Mouse (Mus musculus) limb, embryonic 15.5 days (tissue): ENCODE data around the gene Ano6. TPM values are rescaled to one million over a fixed set of nuclear protein-coding genes. Genes with fewer than 3 reads are reported as not detected.
A peak's percentile ranks its signal among the peaks of the same experiment; 100 is the strongest.
"Not testable (repeated sequence)": the region's sequence is repeated elsewhere in the genome, so short reads cannot be mapped to it uniquely, and the experiment has no call there.

ENCODE experiments used
- ATAC-seq: fragments of 200-750 bp; cut with Nextera tagmentation; 2 replicates; pipeline ENCODE4 v1.8.0; 2017; ENCODE audit warnings: low read depth, moderate TSS enrichment; ENCODE audit not compliant: insufficient number of reproducible peaks, low FRiP score, low TSS enrichment
- H3K27ac ChIP-seq: fragments of 300-500 bp; sonication (generic); 2 replicates; pipeline ENCODE4 v1.5.1; 2015; ENCODE audit warnings: moderate library complexity, mild to moderate bottlenecking, inconsistent platforms
- H3K27me3 ChIP-seq: fragments of 300-500 bp; sonication (generic); 2 replicates; pipeline ENCODE4 v1.6.1; 2015; ENCODE audit warnings: inconsistent platforms
- H3K36me3 ChIP-seq: fragments of 300-500 bp; sonication (generic); 2 replicates; pipeline ENCODE4 v1.6.1; 2015; ENCODE audit warnings: inconsistent platforms
- H3K4me1 ChIP-seq: fragments of 300-500 bp; sonication (generic); 2 replicates; pipeline ENCODE4 v1.6.1; 2015; ENCODE audit warnings: inconsistent platforms
- H3K4me2 ChIP-seq: fragments of 300-500 bp; sonication (generic); 2 replicates; pipeline ENCODE4 v1.6.1; 2015; ENCODE audit warnings: mild to moderate bottlenecking, inconsistent platforms
- H3K4me3 ChIP-seq: fragments of 300-500 bp; sonication (generic); 2 replicates; pipeline ENCODE4 v1.5.1; 2015; ENCODE audit warnings: mild to moderate bottlenecking, inconsistent platforms
- H3K9ac ChIP-seq: fragments of 300-500 bp; sonication (generic); 2 replicates; pipeline ENCODE4 v1.6.1; 2015; ENCODE audit warnings: inconsistent platforms
- H3K9me3 ChIP-seq: fragments of 300-500 bp; sonication (generic); 2 replicates; pipeline ENCODE4 v1.6.1; 2016; ENCODE audit warnings: inconsistent platforms
- WGBS: fragments of 180-500 bp; shearing (Covaris S2); methylation state at CpG from one replicate; pipeline ENCODE4 v1.1.7; 2015; 5-methylcytosine and 5-hydroxymethylcytosine counted together
- polyA plus RNA-seq: library from polyadenylated mRNA; unstranded; fragments of >200 nt; fragmentation: Nextera tagmentation; extraction: Ambion mirVana; gene quantifications from 2 replicates; pipeline ENCODE4 v1.2.1, GENCODE M21; 2015

Gene Ano6
- polyA plus RNA-seq, 1 experiment from 2014 or later = 50.3 TPM

DNA sequence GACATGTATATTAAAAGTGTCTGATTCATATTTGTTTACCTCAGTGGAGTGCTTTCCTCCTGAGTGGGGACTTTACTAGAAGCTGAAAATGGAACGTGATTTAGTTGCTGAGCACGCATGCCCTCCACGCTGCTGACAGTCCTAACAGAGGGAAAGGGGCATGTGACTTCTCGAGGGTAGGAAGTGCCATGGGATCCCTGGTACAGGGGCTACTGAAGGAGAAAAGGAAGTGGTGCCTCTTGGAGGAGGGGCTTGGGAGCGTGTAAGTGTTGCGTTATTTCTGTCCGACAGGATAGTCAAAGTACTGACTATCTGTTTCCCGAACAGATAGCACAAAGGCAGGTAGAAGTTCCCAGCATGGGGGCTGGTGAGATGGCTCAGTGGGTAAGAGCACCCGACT lies 31.5 kb downstream of the Ano6 start:
- 87% methylated on average over 9 of the region's 9 CpGs for WGBS
- Histone ChIP-seq H3K27me3 (no peaks in the 10 kb centered on the region), H3K27ac (no peak overlapping the region), H3K4me3 (no peak overlapping the region), H3K36me3 (peaks cover 4% of the 10 kb centered on the region), H3K9ac (no peak overlapping the region), H3K4me1 (peaks cover 24% of the 10 kb centered on the region), H3K4me2 (no peak overlapping the region), H3K9me3 (no peaks in the 10 kb centered on the region)
- ATAC-seq = no peak

DNA sequence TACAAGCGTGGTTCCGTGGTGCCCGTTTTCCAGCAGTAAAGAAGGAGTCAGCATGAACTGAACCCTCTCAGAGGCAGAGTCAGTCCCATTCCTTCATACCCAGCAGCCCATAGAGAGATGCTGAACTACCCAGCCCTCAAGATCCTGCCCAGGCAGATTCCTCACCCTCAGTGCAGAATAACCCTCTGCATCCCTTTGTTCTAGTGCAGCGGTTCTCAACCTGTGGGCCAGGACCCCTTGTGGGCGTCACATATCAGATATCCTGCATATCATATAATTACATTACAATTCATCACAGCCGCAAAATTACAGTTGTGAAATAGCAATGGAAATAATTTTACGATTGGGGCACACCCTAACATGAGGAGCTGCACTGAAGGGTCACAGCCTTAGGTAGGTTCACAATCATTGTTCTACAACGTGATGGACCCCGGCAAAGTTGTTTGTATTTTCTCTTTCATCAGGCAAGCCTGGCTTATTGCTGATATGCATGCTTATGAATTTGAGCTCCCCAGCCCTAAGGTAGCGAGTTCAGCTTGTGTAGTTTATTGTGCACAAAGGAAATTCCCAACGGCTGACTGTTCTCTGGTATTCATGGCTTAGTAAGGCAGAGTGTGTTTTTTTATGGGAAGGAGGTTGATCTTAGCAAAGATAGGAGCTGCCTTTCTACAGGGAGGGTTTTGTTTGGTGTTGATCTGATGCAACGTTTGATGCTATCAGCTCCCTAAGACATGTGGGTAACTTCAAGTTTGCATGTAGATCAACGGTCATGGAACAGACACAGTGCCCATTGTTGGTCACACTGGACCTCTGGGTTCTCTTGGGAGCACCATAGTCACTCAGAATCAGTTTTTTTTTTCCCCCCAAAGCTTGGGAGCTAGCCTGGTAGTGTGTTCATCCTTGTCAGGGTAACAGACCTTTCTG lies 33.0 kb downstream of the Ano6 start:
- Histone ChIP-seq H3K27ac (no peak overlapping the region), H3K36me3 (peaks cover 4% of the 10 kb centered on the region), H3K27me3 (no peaks in the 10 kb centered on the region), H3K4me3 (no peak overlapping the region), H3K9me3 (no peaks in the 10 kb centered on the region), H3K4me1 (peaks cover 35% of the 10 kb centered on the region), H3K4me2 (no peak overlapping the region), H3K9ac (no peak overlapping the region)
- 69% methylated on average over 13 of the region's 13 CpGs for WGBS
- no peak for ATAC-seq

GRCm38 (mm10) chr15:95826516-95826915 lies 35.9 kb downstream of the Ano6 start:
- H3K4me3 ChIP-seq = no peak overlapping the region
- no peaks in the 10 kb centered on the region for H3K27me3 ChIP-seq
- ATAC-seq = no peak
- H3K27ac ChIP-seq = no peak overlapping the region
- peaks cover 4% of the 10 kb centered on the region for H3K36me3 ChIP-seq
- H3K4me2 ChIP-seq = no peak overlapping the region
- peaks cover 49% of the 10 kb centered on the region for H3K4me1 ChIP-seq
- H3K9me3 ChIP-seq = no peaks in the 10 kb centered on the region
- no peak overlapping the region for H3K9ac ChIP-seq
- 69% methylated on average over 13 of the region's 13 CpGs for WGBS

DNA sequence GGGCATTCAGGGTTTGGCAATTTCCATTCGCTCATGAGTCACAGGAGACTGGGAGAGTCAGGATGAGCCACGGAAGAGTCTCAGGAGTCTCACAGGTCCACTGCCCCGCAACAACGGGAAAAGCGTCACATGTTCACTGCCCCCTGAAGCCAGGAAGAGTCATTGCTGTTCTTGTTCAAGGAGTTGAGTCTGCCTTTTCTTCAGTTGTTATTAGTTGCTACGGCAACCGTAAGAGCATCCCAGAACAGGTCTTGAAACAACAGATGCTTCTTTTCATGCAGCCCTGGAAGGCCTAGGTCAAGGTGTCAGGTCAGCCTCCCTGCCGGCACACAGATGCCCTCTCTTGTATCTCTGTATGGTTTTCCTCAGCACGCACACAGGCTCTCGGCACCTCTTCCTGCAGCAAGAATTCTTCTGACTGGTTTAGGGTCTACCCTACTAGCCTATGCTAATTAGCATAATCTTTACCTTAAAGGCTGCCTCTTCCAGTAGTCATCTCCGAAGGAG lies 36.9 kb downstream of the Ano6 start:
- ATAC-seq = no peak
- H3K4me3 ChIP-seq = no peak overlapping the region
- peaks cover 49% of the 10 kb centered on the region for H3K4me1 ChIP-seq
- WGBS = 54% methylated on average over 11 of the region's 11 CpGs
- H3K27ac ChIP-seq = 0 out of 2 replicates have a peak overlapping the region, but pooled peaks have one; percentile 17
- H3K9ac ChIP-seq = no peak overlapping the region
- no peak overlapping the region for H3K4me2 ChIP-seq
- H3K9me3 ChIP-seq = no peaks in the 10 kb centered on the region
- peaks cover 4% of the 10 kb centered on the region for H3K36me3 ChIP-seq
- H3K27me3 ChIP-seq = no peaks in the 10 kb centered on the region

DNA sequence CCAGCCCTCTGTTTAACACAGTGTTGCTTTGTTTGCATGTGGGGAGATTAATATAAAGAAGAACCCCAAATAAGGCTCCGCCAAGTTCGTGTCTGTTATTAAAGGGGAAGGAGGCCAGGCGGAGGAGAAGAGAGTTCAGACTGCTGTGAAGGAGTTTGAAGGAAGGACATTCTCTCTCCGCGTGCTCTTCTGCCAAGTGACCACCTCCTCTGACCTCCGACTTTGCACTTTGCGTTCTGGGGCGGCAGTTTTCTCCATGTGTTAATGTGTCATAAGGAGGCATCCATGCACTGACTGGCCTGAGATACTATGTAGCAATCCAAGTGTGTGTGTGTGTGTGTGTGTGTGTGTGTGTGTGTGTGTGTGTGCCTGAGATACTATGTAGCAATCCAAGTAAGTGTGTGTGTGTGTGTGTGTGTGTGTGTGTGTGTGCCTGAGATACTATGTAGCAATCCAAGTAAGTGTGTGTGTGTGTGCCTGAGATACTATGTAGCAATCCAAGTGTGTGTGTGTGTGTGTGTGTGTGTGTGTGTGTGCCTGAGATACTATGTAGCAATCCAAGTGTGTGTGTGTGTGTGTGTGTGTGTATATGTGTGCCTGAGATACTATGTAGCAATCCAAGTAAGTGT lies 37.5 kb downstream of the Ano6 start:
- Histone ChIP-seq H3K4me1 (peaks cover 51% of the 10 kb centered on the region), H3K27ac (0 out of 2 replicates have a peak overlapping the region, but pooled peaks have one; percentile 17)
- not testable (repeated sequence) for ATAC-seq, H3K9ac ChIP-seq, H3K27me3 ChIP-seq, H3K4me2 ChIP-seq, H3K9me3 ChIP-seq, H3K4me3 ChIP-seq, H3K36me3 ChIP-seq
- WGBS = 76% methylated on average over 8 of the region's 8 CpGs

- Histone ChIP-seq H3K4me1 (peaks cover 51% of the 10 kb centered on the region), H3K4me3 (no peak overlapping the region), H3K4me2 (peak overlapping the region; percentile 8; the same call in 1 of the 2 replicates), H3K36me3 (peaks cover 4% of the 10 kb centered on the region), H3K27ac (peak overlapping the region; percentile 60), H3K9me3 (no peaks in the 10 kb centered on the region), H3K27me3 (no peaks in the 10 kb centered on the region), H3K9ac (no peak overlapping the region)
- ATAC-seq = 0 out of 2 replicates have a peak, but pooled peaks have one; percentile 22
- WGBS = 39% methylated on average over 10 of the region's 10 CpGs
These were observed 38.1 kb downstream of the Ano6 start for GRCm38 (mm10) chr15:95828647-95829254.

GRCm38 (mm10) chr15:95829553-95830205 lies 39.0 kb downstream of the Ano6 start:
- 30% methylated on average over 14 of the region's 14 CpGs for WGBS
- peaks cover 47% of the 10 kb centered on the region for H3K4me1 ChIP-seq
- no peaks in the 10 kb centered on the region for H3K27me3 ChIP-seq
- H3K36me3 ChIP-seq = peaks cover 4% of the 10 kb centered on the region
- no peaks in the 10 kb centered on the region for H3K9me3 ChIP-seq
- H3K4me3 ChIP-seq = no peak overlapping the region
- no peak overlapping the region for H3K9ac ChIP-seq
- ATAC-seq = no peak
- H3K4me2 ChIP-seq = peak overlapping the region; percentile 8
- peak overlapping the region; percentile 60 for H3K27ac ChIP-seq

- Histone ChIP-seq H3K4me2 (peak overlapping the region; percentile 2; the same call in 1 of the 2 replicates), H3K36me3 (peaks cover 1% of the 10 kb centered on the region; the same call in 1 of the 2 replicates), H3K9me3 (no peaks in the 10 kb centered on the region), H3K9ac (no peak overlapping the region), H3K27me3 (no peaks in the 10 kb centered on the region), H3K27ac (0 out of 2 replicates have a peak overlapping the region, but pooled peaks have one; percentile 60), H3K4me3 (no peak overlapping the region), H3K4me1 (peaks cover 47% of the 10 kb centered on the region)
- ATAC-seq = no peak
- WGBS = 48% methylated on average over 12 of the region's 12 CpGs
These were observed 39.5 kb downstream of the Ano6 start for GRCm38 (mm10) chr15:95830206-95830560.

DNA sequence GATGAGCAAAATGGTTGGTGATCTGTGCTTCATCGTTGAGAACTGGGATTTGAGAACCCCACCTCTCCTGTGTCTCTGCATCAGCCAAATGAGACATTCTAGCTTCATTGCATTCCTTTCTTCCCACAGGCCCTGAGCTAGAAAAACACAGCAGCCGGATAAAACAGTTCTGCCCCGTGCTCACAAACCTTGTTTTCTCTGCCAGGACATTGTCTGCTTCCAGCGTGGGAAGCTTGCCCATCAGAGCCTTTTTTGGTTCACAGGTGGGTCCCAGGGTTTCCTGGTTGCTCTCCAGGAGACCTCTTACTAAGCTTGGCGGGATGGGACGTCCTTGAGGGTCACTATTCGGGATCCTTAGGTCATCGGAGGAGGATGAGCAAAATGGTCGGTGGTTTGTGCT lies 42.6 kb downstream of the Ano6 start:
- no peak overlapping the region for H3K4me2 ChIP-seq
- H3K9me3 ChIP-seq = no peaks in the 10 kb centered on the region
- H3K36me3 ChIP-seq = no peaks in the 10 kb centered on the region
- no peak overlapping the region for H3K4me3 ChIP-seq
- 73% methylated on average over 9 of the region's 9 CpGs for WGBS
- H3K4me1 ChIP-seq = peaks cover 53% of the 10 kb centered on the region
- H3K27ac ChIP-seq = no peak overlapping the region
- no peak for ATAC-seq
- no peak overlapping the region for H3K9ac ChIP-seq
- H3K27me3 ChIP-seq = no peaks in the 10 kb centered on the region

DNA sequence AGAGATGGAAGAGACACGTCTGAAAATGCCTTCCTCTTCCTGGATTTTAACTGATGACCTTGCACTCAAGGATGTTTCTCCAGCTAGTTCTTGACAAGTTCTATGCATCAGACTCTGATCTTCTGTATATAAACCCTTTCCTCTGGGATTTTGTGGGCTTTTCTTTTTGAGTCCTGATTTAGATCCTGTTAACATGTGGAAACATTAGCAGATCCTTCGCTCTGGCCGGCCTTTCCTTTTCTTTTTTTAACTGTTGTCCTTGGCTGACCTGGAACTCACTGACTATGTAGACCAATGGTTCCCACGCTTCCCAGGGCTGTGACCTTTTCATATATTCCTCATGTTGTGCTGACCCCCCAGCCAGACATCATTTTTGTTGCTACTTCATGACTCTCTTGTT lies 45.4 kb downstream of the Ano6 start:
- no peak for ATAC-seq
- no peak overlapping the region for H3K27ac ChIP-seq
- peaks cover 37% of the 10 kb centered on the region for H3K4me1 ChIP-seq
- no peak overlapping the region for H3K9ac ChIP-seq
- H3K4me3 ChIP-seq = no peak overlapping the region
- no peaks in the 10 kb centered on the region for H3K9me3 ChIP-seq
- H3K4me2 ChIP-seq = no peak overlapping the region
- no peaks in the 10 kb centered on the region for H3K27me3 ChIP-seq
- WGBS = 60% methylated on average over 4 of the region's 4 CpGs
- no peaks in the 10 kb centered on the region for H3K36me3 ChIP-seq

DNA sequence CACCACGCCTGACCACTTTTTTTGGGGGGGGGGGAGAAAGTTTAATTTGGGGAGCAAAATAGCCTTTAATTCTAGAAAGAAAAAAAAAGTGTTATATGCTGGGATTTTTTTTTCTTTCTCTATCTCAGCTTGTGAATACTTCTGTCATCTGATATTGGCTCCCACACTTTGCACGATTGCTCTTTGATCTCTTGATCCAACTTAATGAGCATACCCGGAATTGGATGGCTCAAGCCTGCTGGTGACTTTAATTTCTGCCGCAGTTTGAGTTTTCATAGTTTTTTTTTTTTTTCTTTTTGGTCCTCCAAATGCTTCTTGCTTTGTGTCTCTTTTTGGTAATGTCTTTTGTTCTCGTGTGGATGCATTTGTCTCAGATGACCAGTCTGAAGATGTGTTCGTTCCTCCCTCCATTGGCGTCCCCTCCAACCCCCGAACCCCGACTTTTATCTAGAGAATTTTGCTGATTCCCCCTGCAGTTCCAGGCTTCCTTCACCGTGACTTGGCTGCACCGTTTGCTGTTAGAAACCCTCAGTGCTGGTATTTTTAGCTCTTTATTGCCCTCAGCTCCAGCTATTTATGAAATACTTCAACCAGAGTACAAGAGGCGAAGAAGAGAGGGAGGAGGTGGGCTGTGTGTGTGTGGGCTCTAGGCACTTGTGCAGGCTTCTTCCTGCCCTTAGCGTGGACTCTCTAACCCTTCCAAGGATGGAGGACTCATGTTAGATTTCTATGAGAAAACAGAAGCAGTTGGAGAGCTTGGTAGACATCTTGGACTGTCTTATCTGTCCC lies 46.2 kb downstream of the Ano6 start:
- no peak overlapping the region for H3K4me2 ChIP-seq
- H3K27ac ChIP-seq = peak overlapping the region; percentile 34
- WGBS = 33% methylated on average over 13 of the region's 13 CpGs
- H3K36me3 ChIP-seq = no peaks in the 10 kb centered on the region
- no peak overlapping the region for H3K9ac ChIP-seq
- H3K4me3 ChIP-seq = no peak overlapping the region
- ATAC-seq = no peak
- H3K4me1 ChIP-seq = peaks cover 37% of the 10 kb centered on the region
- no peaks in the 10 kb centered on the region for H3K9me3 ChIP-seq
- H3K27me3 ChIP-seq = no peaks in the 10 kb centered on the region
